Mouse (Mus musculus): Measurements from ENCODE around the gene Tpbgl. TPM values are rescaled to one million over a fixed set of nuclear protein-coding genes. Genes with fewer than 3 reads are reported as not detected.

Tpbgl gene
- total RNA-seq, 2 experiments from 2014 or later: not detected

GRCm38 (mm10) chr7:99644701-99645100, 17.8 kb upstream of the Tpbgl start:
- no peak for ATAC-seq (replicated peaks; ENCODE audit: poor library complexity, severe bottlenecking)

GRCm38 (mm10) chr7:99642078-99642477, 15.2 kb upstream of the Tpbgl start:
- no peak for ATAC-seq (replicated peaks; ENCODE audit: poor library complexity, severe bottlenecking)

GRCm38 (mm10) chr7:99641245-99641644, 14.3 kb upstream of the Tpbgl start:
- ATAC-seq (replicated peaks; ENCODE audit: poor library complexity, severe bottlenecking): no peak

DNA sequence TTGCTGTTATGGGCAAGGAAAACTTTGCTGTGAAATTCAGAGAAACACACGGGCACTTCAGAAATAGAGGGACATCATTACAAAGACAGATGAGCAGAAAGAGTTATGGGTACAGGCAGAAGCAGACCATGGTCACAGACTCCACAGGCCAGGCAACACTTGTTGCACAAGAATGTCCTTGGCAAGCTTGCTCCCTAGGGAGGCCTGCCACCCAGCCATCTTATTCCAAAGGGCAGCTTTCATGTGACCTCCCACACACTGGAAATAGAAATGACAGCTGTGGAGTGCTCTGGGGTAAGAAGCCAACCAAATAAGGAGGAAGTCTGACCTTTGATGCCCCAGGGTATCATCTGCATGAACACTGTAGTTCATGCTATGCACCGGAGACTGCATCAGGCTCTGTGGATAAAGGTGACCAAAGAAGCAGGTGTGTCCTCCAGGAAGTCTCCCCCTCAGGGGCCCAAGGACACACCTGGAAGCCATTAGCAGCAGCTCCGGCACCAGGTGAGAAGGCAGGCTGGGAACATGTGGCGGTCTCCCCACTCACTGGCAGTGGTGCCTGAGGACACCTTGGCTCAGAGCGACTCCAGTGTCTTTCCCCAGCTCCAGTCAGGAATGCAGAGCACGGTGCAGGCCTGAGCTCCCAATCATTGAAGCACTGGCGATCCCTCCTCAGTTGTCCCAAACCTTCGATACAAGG, 7.2 kb upstream of the Tpbgl start:
- ATAC-seq (replicated peaks; ENCODE audit: poor library complexity, severe bottlenecking): no peak

DNA sequence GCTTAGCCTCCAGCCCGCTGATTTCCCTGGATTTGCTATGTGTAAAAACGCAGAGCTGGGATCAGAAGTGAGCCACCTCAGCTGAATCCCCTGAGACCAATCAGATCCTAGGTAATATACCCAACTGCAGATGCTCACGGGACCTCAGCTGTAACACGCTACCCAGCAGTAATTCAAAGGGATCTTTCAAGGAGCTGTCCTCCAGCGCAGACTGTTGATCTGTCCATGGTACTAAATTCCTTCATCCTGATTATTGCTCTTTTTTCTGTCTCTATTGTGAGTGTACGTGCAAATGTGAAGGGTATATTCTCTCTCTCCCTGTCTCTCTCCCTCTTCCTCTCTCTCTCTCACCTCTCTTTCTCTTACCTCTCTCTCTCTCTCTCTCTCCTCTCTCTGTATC, 5.4 kb upstream of the Tpbgl start:
- ATAC-seq (replicated peaks; ENCODE audit: poor library complexity, severe bottlenecking): no peak

- no peak for ATAC-seq (replicated peaks; ENCODE audit: poor library complexity, severe bottlenecking)
Measured at GRCm38 (mm10) chr7:99627366-99627765, 463 bp upstream of the Tpbgl start.

DNA sequence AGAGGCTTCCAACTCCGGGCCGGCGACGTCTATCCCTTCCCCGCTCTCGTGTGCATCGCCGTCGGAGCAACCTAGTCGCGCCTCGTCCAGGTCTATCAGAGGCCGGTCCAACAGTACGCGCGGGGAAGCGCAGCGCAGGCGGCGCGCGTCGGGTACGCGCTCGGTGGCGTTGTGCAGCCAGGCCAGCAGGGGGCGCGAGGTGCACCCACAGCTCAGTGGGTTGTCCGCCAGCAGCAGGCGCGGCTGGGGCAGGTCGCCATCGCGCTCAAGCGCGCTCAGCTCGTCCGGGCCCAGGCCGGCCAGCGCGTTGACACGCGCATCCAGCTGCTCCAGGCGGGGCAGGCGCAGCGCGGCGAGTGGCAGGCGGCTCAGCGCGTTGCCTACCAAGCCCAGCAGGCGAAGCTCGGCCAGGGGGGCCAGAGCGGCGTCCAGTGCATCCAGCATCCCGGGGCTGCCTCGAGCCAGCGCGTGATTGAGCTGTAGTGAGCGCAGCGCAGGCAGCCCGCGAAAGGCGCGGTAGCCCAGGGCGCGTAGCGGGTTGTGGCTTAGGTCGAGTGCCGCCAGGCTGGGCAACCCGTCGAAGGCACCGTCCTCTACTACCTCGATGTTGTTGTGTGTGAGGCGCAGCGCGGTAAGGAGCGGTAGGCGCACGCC, 1.1 kb downstream of the Tpbgl start:
- ATAC-seq (replicated peaks; ENCODE audit: poor library complexity, severe bottlenecking): peak; percentile 86

- no peak for ATAC-seq (replicated peaks; ENCODE audit: poor library complexity, severe bottlenecking)
Measured at GRCm38 (mm10) chr7:99618860-99619259, 8.0 kb downstream of the Tpbgl start.

GRCm38 (mm10) chr7:99618264-99618663, 8.6 kb downstream of the Tpbgl start:
- ATAC-seq (replicated peaks; ENCODE audit: poor library complexity, severe bottlenecking): no peak; the same call in 1 of the 2 replicates

DNA sequence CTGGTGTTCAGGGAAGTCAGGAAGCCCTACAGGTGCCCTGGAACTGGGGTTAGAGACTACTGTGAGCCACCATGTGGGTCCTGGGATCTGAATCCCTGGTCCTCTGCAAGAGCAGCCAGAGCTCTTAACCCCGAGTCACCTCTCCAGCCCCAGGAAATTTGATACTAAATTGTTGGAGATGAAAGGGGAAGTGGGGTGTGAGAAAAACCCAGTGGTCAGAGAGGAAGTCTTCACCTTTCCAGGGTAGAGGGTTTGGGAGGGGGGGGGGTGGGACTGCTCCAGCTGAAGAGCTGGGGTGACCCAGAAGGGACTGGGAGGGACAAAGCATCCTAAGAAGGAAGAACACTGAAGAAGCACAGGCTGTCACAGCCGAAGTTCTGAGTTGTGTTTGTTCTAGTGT, 19.3 kb downstream of the Tpbgl start:
- peak; percentile 51 for ATAC-seq (replicated peaks; ENCODE audit: poor library complexity, severe bottlenecking)

GRCm38 (mm10) chr7:99606766-99607165, 20.1 kb downstream of the Tpbgl start:
- ATAC-seq (replicated peaks; ENCODE audit: poor library complexity, severe bottlenecking): no peak

DNA sequence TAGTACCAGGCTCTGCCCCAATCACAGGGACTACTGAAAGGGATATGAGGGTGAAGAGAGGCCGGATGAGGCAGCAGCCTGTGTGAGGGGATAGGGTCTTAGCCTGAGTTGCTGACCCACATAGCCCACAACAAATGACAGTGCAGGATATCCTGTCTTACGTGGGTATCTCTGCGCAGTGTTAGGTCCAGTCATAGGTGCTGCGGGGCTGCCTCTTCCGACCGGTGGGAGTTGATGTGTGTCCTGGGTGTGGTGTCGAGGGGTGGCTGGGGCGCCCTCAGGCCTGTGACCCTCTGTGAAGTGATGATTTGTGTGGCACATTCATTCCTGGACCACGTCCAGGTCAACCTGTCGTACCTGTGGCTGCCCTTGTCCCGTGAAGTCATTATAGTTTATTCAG, 20.6 kb downstream of the Tpbgl start:
- ATAC-seq (replicated peaks; ENCODE audit: poor library complexity, severe bottlenecking): no peak

DNA sequence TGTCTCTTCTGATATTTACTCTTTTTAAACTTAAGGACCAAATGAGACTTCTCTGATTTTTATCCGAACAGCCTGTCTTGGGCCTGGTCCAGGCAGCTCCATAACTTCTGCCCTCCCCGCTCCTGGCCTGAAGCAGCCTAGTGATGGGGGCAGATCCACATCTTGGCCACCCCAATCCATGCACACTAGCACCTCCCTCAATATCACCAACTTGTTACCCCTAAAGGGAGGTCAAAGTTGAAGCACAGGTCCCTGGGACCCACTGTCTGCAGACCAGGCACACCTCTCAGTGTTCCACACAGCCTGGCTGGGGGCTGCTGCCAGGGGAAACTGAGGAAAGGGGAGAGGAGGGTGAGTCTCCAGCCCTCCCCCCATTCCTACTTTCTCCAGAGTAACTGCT, 21.8 kb downstream of the Tpbgl start:
- ATAC-seq (replicated peaks; ENCODE audit: poor library complexity, severe bottlenecking): no peak

- no peak for ATAC-seq (replicated peaks; ENCODE audit: poor library complexity, severe bottlenecking)
Measured at GRCm38 (mm10) chr7:99603875-99604662, 22.8 kb downstream of the Tpbgl start.

DNA sequence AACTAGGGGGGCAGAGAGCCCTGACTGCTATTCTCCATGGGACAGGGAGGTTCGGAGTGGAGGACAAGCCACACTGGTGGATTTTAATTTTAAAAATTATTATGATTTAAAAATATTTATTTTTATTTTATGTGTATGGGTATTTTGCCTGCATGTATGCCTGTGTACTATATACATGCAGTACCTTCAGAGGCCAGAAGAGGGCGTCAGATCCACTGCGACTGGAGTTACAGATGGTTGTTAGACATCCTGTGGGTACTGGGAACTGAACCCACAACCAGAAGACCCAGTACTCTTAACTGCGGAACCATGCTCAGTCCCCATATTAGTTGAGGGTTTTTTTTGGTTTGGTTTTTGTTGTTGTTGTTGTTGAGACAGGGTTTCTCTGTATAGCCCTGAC, 28.2 kb downstream of the Tpbgl start:
- no peak for ATAC-seq (replicated peaks; ENCODE audit: poor library complexity, severe bottlenecking)

DNA sequence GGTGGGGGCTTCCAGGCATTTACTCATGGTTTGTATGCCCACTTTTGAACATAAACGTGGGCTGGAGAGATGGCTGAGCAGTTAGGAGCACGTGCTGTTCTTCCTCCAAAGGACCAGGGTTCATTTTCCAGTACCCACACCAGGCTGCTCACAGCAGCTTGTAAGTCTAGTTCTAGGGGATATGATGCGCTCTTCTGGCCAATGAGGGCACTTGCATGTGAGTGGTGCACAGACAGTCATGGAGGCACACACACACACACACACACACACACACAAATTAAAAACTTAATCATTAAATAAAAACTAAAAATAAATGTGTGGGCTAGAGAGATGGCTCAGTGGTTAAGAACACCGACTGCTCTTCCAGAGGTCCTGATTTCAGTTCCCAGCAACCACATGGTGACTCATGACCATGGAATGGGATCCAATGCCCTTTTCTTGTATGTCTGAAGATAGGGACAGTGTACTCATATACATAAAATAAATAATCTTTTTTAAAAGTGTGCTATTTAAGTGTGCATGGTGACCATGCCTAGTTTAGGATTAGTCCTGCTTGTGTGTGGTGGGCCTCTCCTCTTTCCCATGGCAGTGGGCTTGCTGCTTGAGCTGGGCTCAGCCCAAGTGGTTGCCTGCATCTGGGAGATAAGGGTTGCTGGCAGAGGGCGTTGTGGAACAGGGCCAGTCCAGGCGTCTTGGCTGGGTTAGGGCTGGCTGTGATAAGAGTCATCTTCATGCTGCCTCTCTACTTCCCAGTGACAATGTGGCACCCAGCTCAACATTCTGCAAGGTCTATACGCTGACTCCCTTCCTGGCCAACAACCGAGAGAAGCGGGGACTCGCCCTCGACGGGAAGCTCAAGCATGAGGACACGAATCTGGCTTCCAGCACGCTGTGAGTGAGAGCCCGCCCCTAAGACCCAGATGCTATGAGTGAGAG, 32.8 kb downstream of the Tpbgl start:
- peak; percentile 22; the same call in 1 of the 2 replicates for ATAC-seq (replicated peaks; ENCODE audit: poor library complexity, severe bottlenecking)

DNA sequence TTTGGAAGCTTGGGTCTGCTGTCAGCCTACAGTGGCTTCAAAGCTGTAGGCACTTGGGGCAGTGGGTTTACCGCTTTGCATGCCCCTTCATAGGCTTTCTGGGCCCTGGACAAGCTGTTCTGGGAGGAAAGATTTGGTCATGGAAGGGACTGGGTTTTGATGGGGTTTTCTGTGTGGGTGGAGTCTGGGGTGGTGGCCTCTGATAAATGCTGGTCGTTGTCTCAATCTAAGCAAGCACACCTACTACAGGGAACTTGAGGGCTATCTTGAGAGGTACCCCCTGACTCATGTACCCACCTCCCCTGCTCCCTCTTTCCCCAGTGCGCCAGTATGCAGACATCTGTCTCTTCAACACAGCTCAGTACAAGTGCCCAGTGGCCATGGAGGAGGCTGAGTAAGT, 34.2 kb downstream of the Tpbgl start:
- no peak for ATAC-seq (replicated peaks; ENCODE audit: poor library complexity, severe bottlenecking)

DNA sequence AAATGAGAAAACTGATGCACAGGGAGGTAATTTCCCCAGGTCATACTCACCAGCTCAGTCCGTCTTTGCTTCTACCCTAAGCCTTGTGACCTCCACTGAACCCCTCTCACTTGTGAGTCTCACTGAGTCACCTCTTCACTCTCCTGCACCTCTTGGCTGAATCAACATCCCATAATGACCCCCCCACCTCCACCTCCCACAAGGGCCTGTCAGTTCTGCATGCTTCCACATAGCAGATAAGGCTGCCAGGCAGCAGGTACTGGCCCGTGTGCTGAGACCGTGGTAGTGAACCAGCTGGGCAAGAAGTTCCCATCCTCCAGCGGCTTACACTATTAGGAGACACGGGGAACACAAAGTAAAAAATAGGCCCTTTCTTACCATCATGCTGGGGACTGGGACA, 36.3 kb downstream of the Tpbgl start:
- ATAC-seq (replicated peaks; ENCODE audit: poor library complexity, severe bottlenecking): no peak

DNA sequence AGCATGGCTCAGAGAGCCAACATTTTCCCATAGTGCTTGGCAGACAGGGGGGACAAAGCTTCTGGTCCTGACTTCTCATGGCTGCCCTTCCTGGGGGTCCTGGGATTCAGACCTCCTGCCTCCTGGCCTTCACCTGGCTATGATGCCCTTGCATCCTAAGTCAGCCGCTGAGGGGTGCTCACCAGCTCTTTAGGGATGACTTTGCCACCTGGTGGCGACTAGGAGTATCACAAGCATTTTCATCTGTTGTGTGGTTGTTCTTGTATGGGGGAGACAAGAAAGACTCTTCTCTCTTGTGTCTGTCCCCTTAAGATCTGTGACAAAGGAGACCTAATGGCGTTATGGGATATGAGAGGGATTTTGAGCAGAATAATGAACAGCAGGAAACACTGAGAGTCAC, 36.8 kb downstream of the Tpbgl start:
- ATAC-seq (replicated peaks; ENCODE audit: poor library complexity, severe bottlenecking): peak; percentile 57

DNA sequence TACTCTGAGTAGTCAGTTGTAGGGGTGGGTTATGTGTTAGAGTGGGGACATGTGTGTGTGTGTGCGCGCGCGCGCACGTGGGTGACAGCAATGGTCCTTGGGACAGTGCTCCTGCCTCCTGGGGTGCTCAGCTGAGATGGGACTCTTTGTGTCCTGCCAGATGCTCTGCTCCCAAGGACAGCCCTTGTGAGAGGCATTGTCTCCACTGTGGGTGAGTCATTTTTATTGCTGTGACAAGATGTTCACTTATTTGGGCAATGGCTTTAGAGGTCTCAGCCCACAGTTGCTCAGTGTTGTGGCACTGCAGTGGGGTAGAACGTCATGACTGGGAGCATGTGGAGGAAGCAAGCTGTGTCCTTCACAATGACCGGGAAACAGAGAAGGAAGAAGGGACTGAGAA, 40.9 kb downstream of the Tpbgl start:
- ATAC-seq (replicated peaks; ENCODE audit: poor library complexity, severe bottlenecking): no peak
